In the genomic region with DNA sequence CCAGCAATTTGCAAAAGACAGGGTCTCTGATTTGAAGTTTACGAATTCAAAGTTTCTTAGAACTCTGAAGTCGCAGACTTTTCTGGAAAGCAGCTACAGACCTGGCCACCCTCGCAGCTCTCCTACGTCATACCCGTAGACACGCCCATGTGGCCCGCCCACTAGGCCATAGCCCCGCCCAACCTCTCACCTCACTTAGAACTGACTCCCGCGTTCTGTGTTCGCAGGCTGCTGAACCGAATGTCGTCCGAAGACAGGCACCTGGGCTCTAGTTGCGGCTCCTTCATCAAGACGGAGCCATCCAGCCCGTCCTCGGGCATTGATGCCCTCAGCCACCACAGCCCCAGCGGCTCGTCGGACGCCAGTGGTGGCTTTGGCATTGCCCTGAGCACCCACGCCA, we compare ENCODE assay signal across 28 mouse cellular contexts.
DNase-seq lines count a peak whose midpoint lies in the region; ATAC-seq lines count a peak whose summit lies in the region.
"Had no signal": no experiment of that assay in that cellular context is flagged by ENCODE, and none has a peak within 500 bp of the region (broad histone marks: within the 10 kb centered on the region; RNA-seq: fewer than 3 reads in every experiment).

No protein-coding gene starts in this region.

- no peaks in the 10 kb centered on the region for H3K36me3 ChIP-seq in liver, embryonic 11.5 days (ENCODE audit: control insufficient read depth, insufficient read depth, low read length)
- H3K36me3 ChIP-seq: forebrain, embryonic 10.5 days; hindbrain, embryonic 13.5 days; liver, embryonic 13.5 days; neural tube, embryonic 12.5 days had no signal

- no peaks in the 10 kb centered on the region for H3K9me3 ChIP-seq in liver, embryonic 11.5 days (ENCODE audit: control insufficient read depth, low read length)
- H3K9me3 ChIP-seq: hindbrain, embryonic 13.5 days; liver, embryonic 13.5 days; megakaryocyte, embryonic 14.5 days; neural tube, embryonic 12.5 days had no signal

- H3K4me2 ChIP-seq in liver, embryonic 11.5 days, result no peak overlapping the region
- H3K4me2 ChIP-seq: hindbrain, embryonic 13.5 days; liver, embryonic 13.5 days; neural tube, embryonic 12.5 days had no signal

- peaks cover 5% of the 10 kb centered on the region for H3K27me3 ChIP-seq in liver, embryonic 11.5 days (replicated peaks; ENCODE audit: control insufficient read depth, insufficient read depth, low read length)
- H3K27me3 ChIP-seq: neural tube, embryonic 12.5 days had no signal

- no peak overlapping the region for H3K4me3 ChIP-seq in liver, embryonic 11.5 days (ENCODE audit: low read depth, low read length)
- H3K4me3 ChIP-seq: forebrain, embryonic 10.5 days; hindbrain, embryonic 13.5 days; left cerebral cortex, adult 2 months; liver, embryonic 13.5 days; megakaryocyte, embryonic 14.5 days; neural tube, embryonic 12.5 days had no signal

- peak; percentile 26 for DNase-seq in liver
- no peak for DNase-seq in liver, embryonic 11.5 days (ENCODE audit: low spot score)
- DNase-seq in thymus, postnatal 4 days, result peak; percentile 18
- no peak for DNase-seq in thymus, adult 18-20 months
- DNase-seq in induced T-regulatory cell, adult 2 months (ENCODE audit: low read depth), result peak; percentile 8
- DNase-seq in retina, postnatal 1 day, result no peak
- DNase-seq in spleen, postnatal 4 days (ENCODE audit: low spot score in 2 of 2), result no peak
- no peak for DNase-seq in adrenal gland, postnatal 14 days
- DNase-seq: adrenal gland, postnatal 25 days; cerebellum, adult 11-12 months; cerebellum, postnatal 14 days; forebrain, postnatal 0 days; gastrocnemius, postnatal 36 days; kidney, adult 18-20 months; layer of hippocampus, adult 9-11 months; left cerebral cortex, postnatal 4 days; liver, embryonic 13.5 days; lung, postnatal 14 days; midbrain, embryonic 14.5 days; right cerebral cortex, postnatal 25 days; spleen, adult 18-20 months had no signal

- no peak overlapping the region for H3K9ac ChIP-seq in liver, embryonic 11.5 days (ENCODE audit: low read depth, low read length)
- H3K9ac ChIP-seq: forebrain, postnatal 0 days; hindbrain, embryonic 13.5 days; liver, embryonic 13.5 days; neural tube, embryonic 12.5 days had no signal

- H3K4me1 ChIP-seq in liver, embryonic 11.5 days (replicated peaks; ENCODE audit: control insufficient read depth, insufficient read depth, low read length), result no peaks in the 10 kb centered on the region
- H3K4me1 ChIP-seq: hindbrain, embryonic 13.5 days; liver, embryonic 13.5 days; megakaryocyte, embryonic 14.5 days; neural tube, embryonic 12.5 days had no signal

- no peak for ATAC-seq in liver, embryonic 11.5 days (replicated peaks; ENCODE audit: low FRiP score)
- ATAC-seq: forebrain, postnatal 0 days; inflammation-experienced regulatory T-cells, adult 6 months had no signal

- WGBS in liver, embryonic 11.5 days, result 37% methylated on average over 23 of the region's 23 CpGs

- H3K27ac ChIP-seq in liver, embryonic 11.5 days (ENCODE audit: low read depth, low read length), result no peak overlapping the region
- H3K27ac ChIP-seq: forebrain, embryonic 10.5 days; hindbrain, embryonic 13.5 days; kidney, postnatal 0 days; left cerebral cortex, adult 2 months; liver, embryonic 13.5 days; neural tube, embryonic 12.5 days had no signal

Comparison
In these comparisons a context has a peak if more than half of its experiments do, and no peak if none do; other contexts are left out.
1. DNase-seq: peak in liver (single experiment), thymus, postnatal 4 days (single experiment) and induced T-regulatory cell, adult 2 months (single experiment); none in liver, embryonic 11.5 days (single experiment), thymus, adult 18-20 months (0 of 2), retina, postnatal 1 day (single experiment), spleen, postnatal 4 days (0 of 2) and adrenal gland, postnatal 14 days (single experiment).